Mouse (Mus musculus): ENCODE measurements around the gene Cnp. TPM values are rescaled to one million over a fixed set of nuclear protein-coding genes. Genes with fewer than 3 reads are reported as not detected.

Gene Cnp
- polyA plus RNA-seq, 1 experiment, result 34.9 TPM

- peak; percentile 31 for DNase-seq (ENCODE audit: low spot score)
Observed at GRCm38 (mm10) chr11:100619982-100620381, 45.3 kb downstream of the Cnp start, which contains the start of gene Dnajc7. Gene Dnajc7 (minus strand): TSS chr11:100620168.

GRCm38 (mm10) chr11:100622714-100623113, 48.0 kb downstream of the Cnp start:
- DNase-seq (ENCODE audit: low spot score), result peak; percentile 90

- no peak for DNase-seq (ENCODE audit: low spot score)
Observed at GRCm38 (mm10) chr11:100623867-100624266, 49.2 kb downstream of the Cnp start.

GRCm38 (mm10) chr11:100625754-100626700, 51.3 kb downstream of the Cnp start:
- DNase-seq (ENCODE audit: low spot score), result no peak

GRCm38 (mm10) chr11:100626701-100627195, 52.0 kb downstream of the Cnp start:
- DNase-seq (ENCODE audit: low spot score), result peak; percentile 55

- no peak for DNase-seq (ENCODE audit: low spot score)
Observed at GRCm38 (mm10) chr11:100628056-100628455, 53.4 kb downstream of the Cnp start.

- no peak for DNase-seq (ENCODE audit: low spot score)
Observed at GRCm38 (mm10) chr11:100628862-100629352, 54.2 kb downstream of the Cnp start.

GRCm38 (mm10) chr11:100634530-100634929, 59.8 kb downstream of the Cnp start:
- DNase-seq (ENCODE audit: low spot score), result no peak

GRCm38 (mm10) chr11:100640159-100640906, 65.6 kb downstream of the Cnp start:
- DNase-seq (ENCODE audit: low spot score), result no peak

Other genes starting within 250 kb of the Cnp start
- gene Gast, start 240.5 kb upstream of the Cnp start, polyA plus RNA-seq (2012; rRNA removed), result not detected in 2 replicates
- 3.6 and 4.3 TPM in 2 replicates for gene Hap1, start 218.8 kb upstream of the Cnp start, polyA plus RNA-seq (2012; rRNA removed)
- 92.4 and 119 TPM in 2 replicates for gene Jup, start 177.1 kb upstream of the Cnp start, polyA plus RNA-seq (2012; rRNA removed)
- gene P3h4, start 160.1 kb upstream of the Cnp start, polyA plus RNA-seq (2012; rRNA removed), result 53.4 and 56.2 TPM in 2 replicates
- 84.6 and 90.5 TPM in 2 replicates for gene Fkbp10, start 159.2 kb upstream of the Cnp start, polyA plus RNA-seq (2012; rRNA removed)
- 128 and 134 TPM in 2 replicates for gene Nt5c3b, start 133.1 kb upstream of the Cnp start, polyA plus RNA-seq (2012; rRNA removed)
- gene Klhl10, start 133.0 kb upstream of the Cnp start, polyA plus RNA-seq (2012; rRNA removed), result 1.3 and 1.4 TPM in 2 replicates
- gene Klhl11, start 102.2 kb upstream of the Cnp start, polyA plus RNA-seq (2012; rRNA removed), result 12.2 and 13.2 TPM in 2 replicates
- gene Acly, start 46.9 kb upstream of the Cnp start, polyA plus RNA-seq (2012; rRNA removed), result 83.9 and 93.7 TPM in 2 replicates
- 0.26 and 0.60 TPM in 2 replicates for gene Ttc25, start 29.3 kb upstream of the Cnp start, polyA plus RNA-seq (2012; rRNA removed)
- gene Nkiras2, start 44.3 kb downstream of the Cnp start, polyA plus RNA-seq (2012; rRNA removed), result 54.8 and 55.4 TPM in 2 replicates
- 118 and 123 TPM in 2 replicates for gene Dnajc7, start 45.3 kb downstream of the Cnp start, polyA plus RNA-seq (2012; rRNA removed)
- 0.54 and 0.65 TPM in 2 replicates for gene Zfp385c, start 117.6 kb downstream of the Cnp start, polyA plus RNA-seq (2012; rRNA removed)
- 5.6 and 6.5 TPM in 2 replicates for gene Dhx58, start 129.4 kb downstream of the Cnp start, polyA plus RNA-seq (2012; rRNA removed)
- 28.4 and 30.5 TPM in 2 replicates for gene Kat2a, start 137.6 kb downstream of the Cnp start, polyA plus RNA-seq (2012; rRNA removed)
- 0.11 and 0.37 TPM in 2 replicates for gene Hspb9, start 138.9 kb downstream of the Cnp start, polyA plus RNA-seq (2012; rRNA removed)
- 148 and 160 TPM in 2 replicates for gene Rab5c, start 163.3 kb downstream of the Cnp start, polyA plus RNA-seq (2012; rRNA removed)
- 0.01 and 0.04 TPM in 2 replicates for gene Kcnh4, start 185.0 kb downstream of the Cnp start, polyA plus RNA-seq (2012; rRNA removed)
- 0.15 TPM in 1 of 2 replicates, not detected in the other for gene Hcrt, start 188.0 kb downstream of the Cnp start, polyA plus RNA-seq (2012; rRNA removed)
- gene Ghdc, start 196.1 kb downstream of the Cnp start, polyA plus RNA-seq (2012; rRNA removed), result 16.7 and 20.5 TPM in 2 replicates